Mouse (Mus musculus) stomach, postnatal 0 days (tissue): ENCODE measurements at regions not wholly inside any gene's neighbourhood (a gene's known extent, or its start where the extent isn't known, plus 50 kb on each side); places are given as distances from the start of the nearest gene placed in this dataset.

Experiments
- ATAC-seq: fragments of 200-750 bp; cut with Nextera tagmentation; 2 replicates; pipeline ENCODE4 v1.8.0; 2017; ENCODE audit not compliant: low FRiP score, low TSS enrichment
- DNase-seq: peaks from one replicate; pipeline ENCODE4 v3.0.0-alpha.2; 2016; ENCODE audit warnings: low spot score
- H3K27ac ChIP-seq: fragments of 300-500 bp; sonication (generic); replicated peaks from 2 replicates; pipeline ENCODE4 v1.5.1; 2014; ENCODE audit warnings: mild to moderate bottlenecking, control low read depth
- H3K27me3 ChIP-seq: fragments of 300-500 bp; sonication (generic); 2 replicates; pipeline ENCODE4 v1.6.1; 2014; ENCODE audit warnings: low read length; ENCODE audit not compliant: control insufficient read depth, insufficient read depth
- H3K36me3 ChIP-seq: fragments of 300-500 bp; sonication (generic); 2 replicates; pipeline ENCODE4 v1.6.1; 2014; ENCODE audit warnings: low read length, mixed read lengths; ENCODE audit not compliant: control insufficient read depth, insufficient read depth
- H3K4me1 ChIP-seq: fragments of 300-500 bp; sonication (generic); replicated peaks from 2 replicates; pipeline ENCODE4 v1.6.1; 2014; ENCODE audit warnings: antibody characterized with exemption; ENCODE audit not compliant: control insufficient read depth, insufficient read depth
- H3K4me2 ChIP-seq: fragments of 300-500 bp; sonication (generic); replicated peaks from 2 replicates; pipeline ENCODE4 v1.6.1; 2014; ENCODE audit warnings: low read depth, mild to moderate bottlenecking, control low read depth, moderate library complexity
- H3K4me3 ChIP-seq: fragments of 300-500 bp; sonication (generic); 2 replicates; pipeline ENCODE4 v1.5.1; 2014; ENCODE audit warnings: low read depth, low read length, control low read depth
- H3K9ac ChIP-seq: fragments of 300-500 bp; sonication (generic); 2 replicates; pipeline ENCODE4 v1.6.1; 2014; ENCODE audit warnings: mild to moderate bottlenecking, low read length, control low read depth, mixed read lengths
- H3K9me3 ChIP-seq: fragments of 300-500 bp; sonication (generic); 2 replicates; pipeline ENCODE4 v1.6.1; 2016; ENCODE audit warnings: low read length; ENCODE audit not compliant: control insufficient read depth
- CTCF ChIP-seq: IDR thresholded peaks from 2 replicates; pipeline ENCODE4 v1.5.1; 2016; ENCODE audit warnings: antibody characterized with exemption, low read depth, mild to moderate bottlenecking, moderate library complexity
- EP300 ChIP-seq: optimal IDR thresholded peaks from 2 replicates; pipeline ENCODE3; 2016; ENCODE audit warnings: antibody characterized with exemption
- WGBS: fragments of 180-500 bp; shearing (Covaris S2); extraction: QIAGEN DNeasy Blood & Tissue Kit; methylation state at CpG from one replicate; pipeline ENCODE4 v1.1.7; 2014; 5-methylcytosine and 5-hydroxymethylcytosine counted together

- H3K36me3 ChIP-seq = no peaks in the 10 kb centered on the region
- 64% methylated on average over 5 of the region's 5 CpGs for WGBS
- no peak for DNase-seq
- H3K4me1 ChIP-seq = no peaks in the 10 kb centered on the region
- H3K4me2 ChIP-seq = no peak overlapping the region
- no peaks in the 10 kb centered on the region for H3K27me3 ChIP-seq
- no peak overlapping the region for H3K9ac ChIP-seq
- TF ChIP-seq CTCF (no peak), EP300 (no peak)
- H3K4me3 ChIP-seq = no peak overlapping the region
- H3K27ac ChIP-seq = no peak overlapping the region
- no peak for ATAC-seq
- no peaks in the 10 kb centered on the region for H3K9me3 ChIP-seq
Measured at GRCm38 (mm10) chr7:82921722-82922121, 54.6 kb downstream of the Mex3b start.

GRCm38 (mm10) chr7:82923220-82924071, 56.3 kb downstream of the Mex3b start:
- Histone ChIP-seq H3K27ac (no peak overlapping the region), H3K4me3 (no peak overlapping the region), H3K9ac (no peak overlapping the region), H3K4me1 (no peaks in the 10 kb centered on the region), H3K9me3 (no peaks in the 10 kb centered on the region), H3K27me3 (no peaks in the 10 kb centered on the region), H3K4me2 (no peak overlapping the region), H3K36me3 (no peaks in the 10 kb centered on the region)
- no peak for DNase-seq
- ATAC-seq = no peak
- TF ChIP-seq CTCF (no peak), EP300 (no peak)
- 56% methylated on average over 11 of the region's 11 CpGs for WGBS

DNA sequence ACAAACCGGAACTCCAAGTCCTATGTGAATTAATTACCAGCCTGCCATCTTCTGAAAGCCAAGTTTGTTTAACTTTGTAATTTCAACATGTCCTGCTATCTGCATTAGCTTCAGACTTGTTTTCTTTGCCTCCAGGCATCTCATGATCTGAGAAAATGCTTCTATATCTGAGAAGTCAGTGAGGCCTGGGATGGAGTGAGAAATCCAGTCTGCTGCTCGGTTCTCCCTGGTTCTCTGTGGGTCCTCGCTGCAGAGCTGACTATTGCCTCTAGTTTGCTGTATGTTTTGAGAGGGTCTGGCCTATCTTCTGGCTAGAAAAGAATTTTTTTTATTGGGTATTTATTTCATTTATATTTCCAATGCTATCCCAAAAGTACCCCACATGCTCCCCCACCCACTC, 57.0 kb downstream of the Mex3b start:
- 62% methylated on average over 3 of the region's 3 CpGs for WGBS
- no peak overlapping the region for H3K4me3 ChIP-seq
- DNase-seq (no peak), ATAC-seq (no peak)
- no peaks in the 10 kb centered on the region for H3K4me1 ChIP-seq
- no peaks in the 10 kb centered on the region for H3K9me3 ChIP-seq
- TF ChIP-seq CTCF = no peak
- TF ChIP-seq EP300 = no peak
- H3K27me3 ChIP-seq = no peaks in the 10 kb centered on the region
- no peak overlapping the region for H3K4me2 ChIP-seq
- H3K36me3 ChIP-seq = no peaks in the 10 kb centered on the region
- no peak overlapping the region for H3K9ac ChIP-seq
- no peak overlapping the region for H3K27ac ChIP-seq

GRCm38 (mm10) chr7:82938311-82938710, 71.2 kb downstream of the Mex3b start:
- WGBS = 55% methylated on average over 3 of the region's 3 CpGs
- DNase-seq (no peak), ATAC-seq (no peak)
- no peak overlapping the region for H3K27ac ChIP-seq
- H3K9me3 ChIP-seq = no peaks in the 10 kb centered on the region
- H3K4me3 ChIP-seq = no peak overlapping the region
- H3K4me2 ChIP-seq = no peak overlapping the region
- H3K9ac ChIP-seq = no peak overlapping the region
- no peaks in the 10 kb centered on the region for H3K36me3 ChIP-seq
- TF ChIP-seq EP300 = no peak
- no peak for TF ChIP-seq CTCF
- no peaks in the 10 kb centered on the region for H3K4me1 ChIP-seq
- H3K27me3 ChIP-seq = no peaks in the 10 kb centered on the region

- no peak for ATAC-seq
- Histone ChIP-seq H3K36me3 (no peaks in the 10 kb centered on the region), H3K9ac (no peak overlapping the region), H3K9me3 (no peaks in the 10 kb centered on the region), H3K4me3 (no peak overlapping the region), H3K4me1 (no peaks in the 10 kb centered on the region), H3K27me3 (no peaks in the 10 kb centered on the region), H3K4me2 (no peak overlapping the region), H3K27ac (no peak overlapping the region)
- no peak for DNase-seq
- 92% methylated on average over 11 of the region's 11 CpGs for WGBS
- no peak for TF ChIP-seq EP300
- TF ChIP-seq CTCF = no peak
Measured at GRCm38 (mm10) chr7:82939536-82939935, 72.4 kb downstream of the Mex3b start.

- Histone ChIP-seq H3K27ac (no peak overlapping the region), H3K4me2 (no peak overlapping the region), H3K9ac (no peak overlapping the region), H3K36me3 (no peaks in the 10 kb centered on the region), H3K4me3 (no peak overlapping the region), H3K27me3 (no peaks in the 10 kb centered on the region), H3K4me1 (no peaks in the 10 kb centered on the region), H3K9me3 (no peaks in the 10 kb centered on the region)
- ATAC-seq = no peak
- 72% methylated on average over 9 of the region's 9 CpGs for WGBS
- TF ChIP-seq EP300 (no peak), CTCF (no peak)
- DNase-seq = no peak
Measured at GRCm38 (mm10) chr7:82943376-82943775, 76.2 kb downstream of the Mex3b start.
